Mouse (Mus musculus): ENCODE data around the gene Cryz.

Gene Cryz

GRCm38 (mm10) chr3:154596488-154596933, at the start of gene Cryz:
TSS of gene Cryz (plus strand) at chr3:154596711.
- DNase-seq (ENCODE audit: low spot score in 2 of 2): peak; percentile 82 to 95

- no peak for DNase-seq (ENCODE audit: low spot score in 2 of 2)
These were observed 48.7 kb upstream of the Cryz start for GRCm38 (mm10) chr3:154547549-154548426.

- no peak for DNase-seq (ENCODE audit: low spot score in 2 of 2)
These were observed 47.6 kb upstream of the Cryz start for GRCm38 (mm10) chr3:154548868-154549301.

GRCm38 (mm10) chr3:154550326-154551034, 46.0 kb upstream of the Cryz start:
- DNase-seq (ENCODE audit: low spot score in 2 of 2): no peak

GRCm38 (mm10) chr3:154551035-154551411, 45.5 kb upstream of the Cryz start:
- DNase-seq (ENCODE audit: low spot score in 2 of 2): no peak

GRCm38 (mm10) chr3:154562192-154562591, 34.3 kb upstream of the Cryz start:
- DNase-seq (ENCODE audit: low spot score in 2 of 2): no peak

- DNase-seq (ENCODE audit: low spot score in 2 of 2): no peak
These were observed 31.1 kb upstream of the Cryz start for GRCm38 (mm10) chr3:154565437-154565836.

GRCm38 (mm10) chr3:154570029-154570575, 26.4 kb upstream of the Cryz start:
- no peak for DNase-seq (ENCODE audit: low spot score in 2 of 2)

- no peak for DNase-seq (ENCODE audit: low spot score in 2 of 2)
These were observed 25.7 kb upstream of the Cryz start for GRCm38 (mm10) chr3:154570786-154571185.

GRCm38 (mm10) chr3:154572341-154572972, 24.1 kb upstream of the Cryz start:
- DNase-seq (ENCODE audit: low spot score in 2 of 2): peak in 1 of 2 experiments; percentile 60

GRCm38 (mm10) chr3:154573666-154574065, 22.8 kb upstream of the Cryz start:
- DNase-seq (ENCODE audit: low spot score in 2 of 2): no peak

- DNase-seq (ENCODE audit: low spot score in 2 of 2): no peak
These were observed 18.6 kb upstream of the Cryz start for GRCm38 (mm10) chr3:154577895-154578294.

- DNase-seq (ENCODE audit: low spot score in 2 of 2): no peak
These were observed 12.2 kb upstream of the Cryz start for GRCm38 (mm10) chr3:154584351-154584750.

GRCm38 (mm10) chr3:154590971-154591370, 5.5 kb upstream of the Cryz start:
- no peak for DNase-seq (ENCODE audit: low spot score in 2 of 2)

- DNase-seq (ENCODE audit: low spot score in 2 of 2): no peak
These were observed 4.9 kb upstream of the Cryz start for GRCm38 (mm10) chr3:154591621-154592020.

- DNase-seq (ENCODE audit: low spot score in 2 of 2): no peak
These were observed 2.9 kb upstream of the Cryz start for GRCm38 (mm10) chr3:154593596-154593995.

- DNase-seq (ENCODE audit: low spot score in 2 of 2): no peak
These were observed 2.4 kb upstream of the Cryz start for GRCm38 (mm10) chr3:154594156-154594555.

- DNase-seq (ENCODE audit: low spot score in 2 of 2): peak; percentile 80 to 97
These were observed 533 bp downstream of the Cryz start, which contains the start of gene Tyw3 for GRCm38 (mm10) chr3:154596934-154597554. TSS of gene Tyw3 (minus strand) at chr3:154597104.

- no peak for DNase-seq (ENCODE audit: low spot score in 2 of 2)
These were observed 1.1 kb downstream of the Cryz start for GRCm38 (mm10) chr3:154597561-154597960.

- DNase-seq (ENCODE audit: low spot score in 2 of 2): no peak
These were observed 5.6 kb downstream of the Cryz start for GRCm38 (mm10) chr3:154602141-154602540.

- no peak for DNase-seq (ENCODE audit: low spot score in 2 of 2)
These were observed 8.4 kb downstream of the Cryz start for GRCm38 (mm10) chr3:154604871-154605270.
